Mouse (Mus musculus): Measurements from ENCODE around the gene Akap5. TPM values are rescaled to one million over a fixed set of nuclear protein-coding genes. Genes with fewer than 3 reads are reported as not detected.

Akap5 gene
- polyA plus RNA-seq (2014; fragmentation: Nextera tagmentation; extraction: Ambion mirVana): 8.5 and 8.8 TPM in 2 replicates

DNA sequence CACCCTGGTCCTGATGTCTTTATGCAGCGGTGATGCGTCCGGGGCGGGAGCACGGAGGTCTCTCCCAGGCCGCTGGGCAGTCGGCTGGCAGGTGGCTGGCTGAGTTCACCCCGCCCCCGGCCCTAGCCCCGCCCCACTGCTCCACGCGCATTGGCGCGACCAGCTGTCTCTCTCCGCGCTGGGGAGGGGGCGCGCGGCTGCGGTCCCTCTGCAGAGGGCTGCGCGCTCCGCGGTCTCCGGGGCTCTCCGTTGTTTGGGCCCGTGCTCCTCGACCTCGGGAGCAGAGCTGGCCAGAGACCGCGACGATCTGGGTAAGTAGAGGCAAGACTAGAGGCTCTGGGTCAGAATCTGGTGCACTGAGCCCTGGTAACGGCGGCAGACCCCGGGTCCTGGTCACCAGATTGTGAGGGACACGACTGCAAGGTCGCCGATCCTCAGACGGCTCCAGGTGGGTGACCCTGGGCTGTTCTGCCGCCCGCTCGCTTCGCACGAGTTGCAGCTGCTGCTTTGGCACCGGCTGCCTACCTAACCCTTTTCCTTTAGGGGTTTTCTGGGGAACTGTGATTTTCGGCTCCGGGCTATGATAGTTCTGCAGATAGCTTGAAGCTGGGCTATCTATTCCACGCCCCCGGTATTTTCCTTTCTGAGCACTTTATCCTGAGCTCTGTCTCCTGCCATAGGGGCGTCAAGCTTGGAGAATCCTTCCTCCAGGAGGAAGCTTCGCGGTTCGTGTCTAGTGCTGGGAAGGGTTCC is at the start of gene Akap5:
Akap5 (plus strand) TSS at position 213 of the 753 bp plus-strand sequence.
- Histone ChIP-seq H3K27ac (ENCODE audit: low read depth, low read length) (no peak within 1 kb of the TSS), H3K4me1 (ENCODE audit: control insufficient read depth, insufficient read depth, low read length) (peaks cover 14% of the 10 kb centered on the region; the same call in 1 of the 2 replicates), H3K4me2 (peak within 1 kb of the TSS; percentile 80), H3K9me3 (replicated peaks; ENCODE audit: control insufficient read depth, low read length) (no peaks in the 10 kb centered on the region), H3K27me3 (ENCODE audit: control insufficient read depth, insufficient read depth, low read length) (no peaks in the 10 kb centered on the region), H3K36me3 (ENCODE audit: control insufficient read depth, insufficient read depth, low read length) (peaks cover 14% of the 10 kb centered on the region; the same call in 1 of the 2 replicates), H3K4me3 (ENCODE audit: low read depth, low read length) (peak within 1 kb of the TSS; percentile 69), H3K9ac (ENCODE audit: low read depth, low read length) (peak within 1 kb of the TSS; percentile 74)
- WGBS (ENCODE audit: insufficient replicate concordance): under 1% methylated on average over 49 of the region's 53 CpGs
- peak; percentile 90 for ATAC-seq (replicated peaks; ENCODE audit: insufficient number of reproducible peaks, low FRiP score, low TSS enrichment)

DNA sequence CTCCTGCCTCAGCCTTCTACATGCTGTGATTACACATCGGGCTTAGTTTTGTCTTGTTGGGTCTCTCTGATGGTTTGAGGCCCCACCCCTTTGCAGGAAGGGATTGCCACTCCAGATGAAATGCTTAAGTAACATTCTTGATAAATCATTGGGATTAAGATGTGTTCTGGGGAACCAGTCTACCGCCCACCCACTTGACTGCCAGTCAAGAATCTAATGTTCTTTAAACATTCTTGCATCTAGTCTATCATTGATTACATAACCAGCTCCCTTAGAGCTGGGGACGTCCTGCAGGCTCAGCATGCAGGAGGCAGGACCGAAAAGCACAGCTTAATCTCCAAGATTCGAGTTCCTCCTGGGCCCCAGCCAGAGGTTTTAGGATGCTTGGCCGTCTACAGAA is 46.5 kb upstream of the Akap5 start:
- Histone ChIP-seq H3K9me3 (replicated peaks; ENCODE audit: control insufficient read depth, low read length) (no peaks in the 10 kb centered on the region), H3K4me3 (ENCODE audit: low read depth, low read length) (no peak overlapping the region), H3K27me3 (ENCODE audit: control insufficient read depth, insufficient read depth, low read length) (no peaks in the 10 kb centered on the region), H3K4me2 (no peak overlapping the region), H3K36me3 (ENCODE audit: control insufficient read depth, insufficient read depth, low read length) (peaks cover 12% of the 10 kb centered on the region), H3K9ac (ENCODE audit: low read depth, low read length) (no peak overlapping the region), H3K27ac (ENCODE audit: low read depth, low read length) (no peak overlapping the region), H3K4me1 (ENCODE audit: control insufficient read depth, insufficient read depth, low read length) (peaks cover 5% of the 10 kb centered on the region; the same call in 1 of the 2 replicates)
- 70% methylated on average over 6 of the region's 6 CpGs for WGBS (ENCODE audit: insufficient replicate concordance)
- no peak for ATAC-seq (replicated peaks; ENCODE audit: insufficient number of reproducible peaks, low FRiP score, low TSS enrichment)

DNA sequence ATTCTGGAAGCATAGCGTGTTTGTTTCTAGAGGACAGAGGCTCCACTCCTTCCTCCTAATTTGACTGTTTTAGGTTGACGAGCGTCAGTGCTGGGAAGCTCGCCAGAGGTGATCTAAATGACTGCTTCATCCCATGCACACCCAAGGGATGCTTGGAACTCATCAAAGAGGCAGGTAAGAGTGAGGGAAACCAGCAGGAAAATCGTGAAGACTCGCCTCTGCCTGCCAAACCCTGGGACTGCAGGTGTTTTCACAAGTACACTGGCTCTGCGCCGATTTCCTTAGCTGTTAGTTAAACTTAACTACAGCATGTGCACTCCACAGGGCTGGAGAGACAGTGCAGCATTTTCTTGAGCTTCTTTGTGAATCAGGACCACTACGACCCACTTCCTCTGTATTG is 44.1 kb upstream of the Akap5 start:
- Histone ChIP-seq H3K27ac (ENCODE audit: low read depth, low read length) (no peak overlapping the region), H3K4me1 (ENCODE audit: control insufficient read depth, insufficient read depth, low read length) (peaks cover 5% of the 10 kb centered on the region; the same call in 1 of the 2 replicates), H3K9ac (ENCODE audit: low read depth, low read length) (no peak overlapping the region), H3K27me3 (ENCODE audit: control insufficient read depth, insufficient read depth, low read length) (no peaks in the 10 kb centered on the region), H3K36me3 (ENCODE audit: control insufficient read depth, insufficient read depth, low read length) (peaks cover 12% of the 10 kb centered on the region), H3K4me3 (ENCODE audit: low read depth, low read length) (no peak overlapping the region), H3K4me2 (no peak overlapping the region), H3K9me3 (replicated peaks; ENCODE audit: control insufficient read depth, low read length) (no peaks in the 10 kb centered on the region)
- no peak for ATAC-seq (replicated peaks; ENCODE audit: insufficient number of reproducible peaks, low FRiP score, low TSS enrichment)
- 88% methylated on average over 9 of the region's 9 CpGs for WGBS (ENCODE audit: insufficient replicate concordance)

DNA sequence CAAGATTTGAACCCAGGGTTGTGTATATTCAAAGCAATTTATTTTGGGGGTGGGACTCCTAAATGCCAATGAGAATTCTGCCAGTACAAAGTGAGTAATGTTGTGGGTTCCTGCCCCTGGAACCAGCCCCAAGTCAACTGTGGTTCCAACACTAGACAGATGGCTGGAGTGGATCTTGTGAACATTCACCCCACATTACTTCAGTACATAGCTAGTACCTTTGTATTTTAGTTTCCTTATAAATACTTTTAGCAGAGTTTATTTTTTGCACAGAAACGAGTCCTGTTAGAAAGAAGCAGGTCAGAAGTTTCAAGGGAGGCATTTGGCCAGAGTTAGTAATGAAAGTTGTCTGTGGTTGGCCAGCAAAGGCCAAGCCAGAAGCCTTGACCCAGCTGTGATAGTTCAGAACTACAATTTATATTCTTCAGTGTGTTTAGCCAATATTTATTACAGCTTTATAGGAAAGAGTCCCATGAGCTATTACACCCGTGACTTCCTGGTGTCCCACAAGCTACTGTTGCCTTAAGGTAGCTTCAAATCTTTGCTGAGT is 43.5 kb upstream of the Akap5 start:
- Histone ChIP-seq H3K4me1 (ENCODE audit: control insufficient read depth, insufficient read depth, low read length) (peaks cover 5% of the 10 kb centered on the region; the same call in 1 of the 2 replicates), H3K36me3 (ENCODE audit: control insufficient read depth, insufficient read depth, low read length) (peaks cover 12% of the 10 kb centered on the region), H3K27me3 (ENCODE audit: control insufficient read depth, insufficient read depth, low read length) (no peaks in the 10 kb centered on the region), H3K9ac (ENCODE audit: low read depth, low read length) (no peak overlapping the region), H3K4me3 (ENCODE audit: low read depth, low read length) (no peak overlapping the region), H3K9me3 (replicated peaks; ENCODE audit: control insufficient read depth, low read length) (no peaks in the 10 kb centered on the region), H3K27ac (ENCODE audit: low read depth, low read length) (no peak overlapping the region), H3K4me2 (no peak overlapping the region)
- no peak for ATAC-seq (replicated peaks; ENCODE audit: insufficient number of reproducible peaks, low FRiP score, low TSS enrichment)
- 94% methylated on average over 2 of the region's 2 CpGs for WGBS (ENCODE audit: insufficient replicate concordance)

DNA sequence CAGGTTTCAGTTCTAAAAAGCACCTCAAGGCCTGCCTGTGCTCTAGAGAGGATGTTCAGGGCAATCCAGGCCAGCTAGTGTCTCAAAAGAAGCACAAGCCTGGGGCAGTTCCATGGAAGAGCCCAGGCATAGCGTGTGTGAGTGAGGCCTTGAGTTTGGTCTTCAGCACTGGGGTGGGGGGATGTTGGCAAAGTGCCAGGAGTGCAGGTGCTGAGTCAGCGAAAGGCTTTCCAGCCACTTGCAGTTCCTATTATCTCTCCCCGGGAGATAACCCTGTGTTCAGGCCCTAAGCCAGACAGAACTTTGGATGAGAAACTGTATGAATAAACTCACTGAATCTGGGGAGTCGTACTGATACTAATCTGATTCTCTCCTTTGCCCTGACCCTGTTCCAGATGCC is 42.6 kb upstream of the Akap5 start:
- Histone ChIP-seq H3K9ac (ENCODE audit: low read depth, low read length) (no peak overlapping the region), H3K4me2 (no peak overlapping the region), H3K9me3 (replicated peaks; ENCODE audit: control insufficient read depth, low read length) (no peaks in the 10 kb centered on the region), H3K27me3 (ENCODE audit: control insufficient read depth, insufficient read depth, low read length) (no peaks in the 10 kb centered on the region), H3K4me1 (ENCODE audit: control insufficient read depth, insufficient read depth, low read length) (peaks cover 5% of the 10 kb centered on the region; the same call in 1 of the 2 replicates), H3K27ac (ENCODE audit: low read depth, low read length) (no peak overlapping the region), H3K4me3 (ENCODE audit: low read depth, low read length) (no peak overlapping the region), H3K36me3 (ENCODE audit: control insufficient read depth, insufficient read depth, low read length) (peaks cover 12% of the 10 kb centered on the region)
- 28% methylated on average over 4 of the region's 4 CpGs for WGBS (ENCODE audit: insufficient replicate concordance)
- no peak for ATAC-seq (replicated peaks; ENCODE audit: insufficient number of reproducible peaks, low FRiP score, low TSS enrichment)

DNA sequence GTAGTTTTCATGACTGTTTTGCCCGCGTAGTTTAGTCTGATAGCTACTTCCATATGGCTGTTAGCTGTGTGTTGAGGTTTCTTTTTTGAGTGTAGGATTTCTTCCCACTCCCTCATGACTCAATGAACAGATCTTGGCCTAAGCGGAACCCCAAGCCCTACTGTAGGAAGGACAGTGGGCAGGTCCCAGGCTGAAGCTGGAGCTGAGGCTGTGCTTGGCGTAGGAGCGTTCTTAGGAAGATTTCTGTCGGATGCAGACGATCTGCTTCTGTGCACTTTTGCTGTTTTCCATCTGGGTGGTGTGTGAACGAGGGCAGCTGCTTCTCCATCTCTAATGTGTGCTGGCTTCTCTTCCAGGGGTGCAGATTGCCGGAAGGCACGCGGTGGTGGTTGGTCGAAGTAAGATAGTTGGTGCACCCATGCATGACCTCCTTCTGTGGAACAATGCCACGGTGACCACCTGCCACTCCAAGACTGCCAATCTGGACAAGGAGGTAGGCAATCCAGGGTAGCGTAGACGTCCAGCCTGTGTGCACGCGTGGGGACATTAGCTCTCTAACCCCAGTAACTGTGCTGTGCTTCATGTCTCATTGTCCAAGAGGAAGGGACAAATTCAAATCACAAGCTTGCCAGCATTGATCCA is 42.0 kb upstream of the Akap5 start:
- WGBS (ENCODE audit: insufficient replicate concordance): 87% methylated on average over 17 of the region's 17 CpGs
- Histone ChIP-seq H3K9ac (ENCODE audit: low read depth, low read length) (no peak overlapping the region), H3K9me3 (replicated peaks; ENCODE audit: control insufficient read depth, low read length) (no peaks in the 10 kb centered on the region), H3K36me3 (ENCODE audit: control insufficient read depth, insufficient read depth, low read length) (peaks cover 9% of the 10 kb centered on the region), H3K27ac (ENCODE audit: low read depth, low read length) (no peak overlapping the region), H3K4me1 (ENCODE audit: control insufficient read depth, insufficient read depth, low read length) (peaks cover 5% of the 10 kb centered on the region; the same call in 1 of the 2 replicates), H3K4me2 (no peak overlapping the region; the same call in 1 of the 2 replicates), H3K27me3 (ENCODE audit: control insufficient read depth, insufficient read depth, low read length) (no peaks in the 10 kb centered on the region), H3K4me3 (ENCODE audit: low read depth, low read length) (no peak overlapping the region)
- ATAC-seq (replicated peaks; ENCODE audit: insufficient number of reproducible peaks, low FRiP score, low TSS enrichment): no peak

DNA sequence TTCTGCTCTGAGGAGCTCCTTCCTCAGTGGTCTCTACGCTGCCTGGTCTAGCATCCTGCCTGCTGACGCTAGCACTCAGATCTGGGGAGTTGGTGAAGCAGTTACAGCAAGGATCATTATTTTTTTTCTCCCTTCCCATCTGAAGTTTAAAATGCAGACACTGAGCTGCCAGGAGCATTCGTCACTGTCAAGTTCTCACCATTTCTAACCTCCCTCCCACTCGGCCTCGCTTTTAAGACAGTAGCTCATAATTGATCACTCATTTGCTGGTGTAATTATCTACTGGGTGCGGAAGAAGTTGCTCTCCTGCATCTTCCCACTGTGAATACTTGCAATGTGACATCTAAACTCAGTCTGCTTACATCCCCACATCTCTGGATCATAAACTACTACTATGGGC is 39.3 kb upstream of the Akap5 start:
- peaks cover 13% of the 10 kb centered on the region for H3K36me3 ChIP-seq (ENCODE audit: control insufficient read depth, insufficient read depth, low read length)
- no peak for ATAC-seq (replicated peaks; ENCODE audit: insufficient number of reproducible peaks, low FRiP score, low TSS enrichment)
- no peaks in the 10 kb centered on the region for H3K9me3 ChIP-seq (replicated peaks; ENCODE audit: control insufficient read depth, low read length)
- H3K27me3 ChIP-seq (ENCODE audit: control insufficient read depth, insufficient read depth, low read length): no peaks in the 10 kb centered on the region
- 80% methylated on average over 6 of the region's 6 CpGs for WGBS (ENCODE audit: insufficient replicate concordance)
- H3K27ac ChIP-seq (ENCODE audit: low read depth, low read length): no peak overlapping the region
- no peak overlapping the region for H3K4me3 ChIP-seq (ENCODE audit: low read depth, low read length)
- H3K4me1 ChIP-seq (ENCODE audit: control insufficient read depth, insufficient read depth, low read length): peaks cover 5% of the 10 kb centered on the region; the same call in 1 of the 2 replicates
- H3K4me2 ChIP-seq: no peak overlapping the region
- no peak overlapping the region for H3K9ac ChIP-seq (ENCODE audit: low read depth, low read length)

DNA sequence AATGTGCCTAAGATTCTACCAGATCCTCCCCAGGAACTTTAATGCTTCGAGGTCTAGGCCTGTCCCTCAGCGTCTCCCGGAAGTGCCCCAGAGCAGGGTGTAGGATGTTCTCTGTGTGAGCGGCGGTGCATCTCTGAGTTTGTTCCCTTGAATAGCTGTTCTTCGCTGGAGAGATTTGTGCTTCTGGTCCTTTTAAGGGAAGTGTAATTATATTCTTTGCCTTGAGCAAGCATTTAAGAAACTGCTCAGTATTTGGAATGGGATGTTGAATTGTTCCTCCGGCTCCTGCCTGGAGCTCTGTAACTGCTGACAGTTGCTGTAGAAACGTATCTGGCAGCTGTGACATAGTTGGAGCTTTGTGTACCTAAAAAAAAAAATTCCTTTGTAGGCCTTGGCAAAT is 36.7 kb upstream of the Akap5 start:
- Histone ChIP-seq H3K4me2 (no peak overlapping the region), H3K27me3 (ENCODE audit: control insufficient read depth, insufficient read depth, low read length) (no peaks in the 10 kb centered on the region)
- 88% methylated on average over 8 of the region's 8 CpGs for WGBS (ENCODE audit: insufficient replicate concordance)

More for the DNA sequence above, 36.7 kb upstream of the Akap5 start:
- Histone ChIP-seq H3K9me3 (replicated peaks; ENCODE audit: control insufficient read depth, low read length) (no peaks in the 10 kb centered on the region), H3K4me1 (ENCODE audit: control insufficient read depth, insufficient read depth, low read length) (no peaks in the 10 kb centered on the region), H3K4me3 (ENCODE audit: low read depth, low read length) (no peak overlapping the region), H3K9ac (ENCODE audit: low read depth, low read length) (no peak overlapping the region), H3K27ac (ENCODE audit: low read depth, low read length) (no peak overlapping the region), H3K36me3 (ENCODE audit: control insufficient read depth, insufficient read depth, low read length) (peaks cover 7% of the 10 kb centered on the region)
- no peak for ATAC-seq (replicated peaks; ENCODE audit: insufficient number of reproducible peaks, low FRiP score, low TSS enrichment)
